Mouse (Mus musculus): Measurements from ENCODE around the gene Olfr707. TPM values are rescaled to one million over a fixed set of nuclear protein-coding genes. Genes with fewer than 3 reads are reported as not detected.
"Not testable (repeated sequence)": the region's sequence is repeated elsewhere in the genome, so short reads cannot be mapped to it uniquely, and the experiment has no call there.

Gene Olfr707
- not detected in 2 replicates for polyA plus RNA-seq (2015; fragmentation: Nextera tagmentation; extraction: Ambion mirVana)

GRCm38 (mm10) chr7:106901141-106901540 lies at the start of gene Olfr707:
Olfr707 (minus strand) TSS chr7:106901241.
- DNase-seq (ENCODE audit: low spot score) = not testable (repeated sequence)

GRCm38 (mm10) chr7:106948212-106948611 lies 47.2 kb upstream of the Olfr707 start, which contains the start of gene Olfr710:
Olfr710 (minus strand) TSS chr7:106948312.
- no peak for DNase-seq (ENCODE audit: low spot score)

GRCm38 (mm10) chr7:106932119-106932518 lies 31.1 kb upstream of the Olfr707 start, which contains the start of gene Olfr709-ps1:
Olfr709-ps1 (minus strand) TSS chr7:106932219.
- no peak for DNase-seq (ENCODE audit: low spot score)

- not testable (repeated sequence) for DNase-seq (ENCODE audit: low spot score)
Observed at GRCm38 (mm10) chr7:106920961-106921360, 19.9 kb upstream of the Olfr707 start.

GRCm38 (mm10) chr7:106907676-106908075 lies 6.6 kb upstream of the Olfr707 start, which contains the start of gene Olfr1532-ps1:
Olfr1532-ps1 (plus strand) TSS chr7:106908001.
- no peak for DNase-seq (ENCODE audit: low spot score)

GRCm38 (mm10) chr7:106888062-106888461 lies 13.0 kb downstream of the Olfr707 start, which contains the start of gene Olfr706:
Olfr706 (minus strand) TSS chr7:106888162.
- no peak for DNase-seq (ENCODE audit: low spot score)

GRCm38 (mm10) chr7:106876791-106877190 lies 24.2 kb downstream of the Olfr707 start, which contains the start of gene Olfr705:
Olfr705 (minus strand) TSS chr7:106876891.
- no peak for DNase-seq (ENCODE audit: low spot score)

GRCm38 (mm10) chr7:106862885-106863284 lies 38.2 kb downstream of the Olfr707 start, which contains the start of gene Olfr704:
Olfr704 (plus strand) TSS chr7:106863185.
- DNase-seq (ENCODE audit: low spot score) = no peak

- no peak for DNase-seq (ENCODE audit: low spot score)
Observed at GRCm38 (mm10) chr7:106843060-106843459, 58.0 kb downstream of the Olfr707 start, which contains the start of gene Olfr703. Olfr703 (plus strand) TSS chr7:106843360.

Other genes with a start within 250 kb of the Olfr707 start
- gene Olfr693, start 220.7 kb downstream of the Olfr707 start, polyA plus RNA-seq (2015; fragmentation: Nextera tagmentation; extraction: Ambion mirVana) = not detected in 2 replicates
- gene Olfr694, start 209.4 kb downstream of the Olfr707 start, polyA plus RNA-seq (2015; fragmentation: Nextera tagmentation; extraction: Ambion mirVana) = not detected in 2 replicates
- gene Olfr695, start 184.8 kb downstream of the Olfr707 start, polyA plus RNA-seq (2015; fragmentation: Nextera tagmentation; extraction: Ambion mirVana) = not detected in 2 replicates
- gene Olfr697, start 158.8 kb downstream of the Olfr707 start, polyA plus RNA-seq (2015; fragmentation: Nextera tagmentation; extraction: Ambion mirVana) = not detected in 2 replicates
- not detected in 2 replicates for gene Olfr698, start 145.8 kb downstream of the Olfr707 start, polyA plus RNA-seq (2015; fragmentation: Nextera tagmentation; extraction: Ambion mirVana)
- gene Olfr699, start 108.0 kb downstream of the Olfr707 start, polyA plus RNA-seq (2015; fragmentation: Nextera tagmentation; extraction: Ambion mirVana) = not detected in 2 replicates
- not detected in 2 replicates for gene Olfr700, start 92.4 kb downstream of the Olfr707 start, polyA plus RNA-seq (2015; fragmentation: Nextera tagmentation; extraction: Ambion mirVana)
- not detected in 2 replicates for gene Olfr701, start 87.1 kb downstream of the Olfr707 start, polyA plus RNA-seq (2015; fragmentation: Nextera tagmentation; extraction: Ambion mirVana)
- gene Olfr702, start 67.3 kb downstream of the Olfr707 start, polyA plus RNA-seq (2015; fragmentation: Nextera tagmentation; extraction: Ambion mirVana) = not detected in 2 replicates
- not detected in 2 replicates for gene Olfr703, start 57.9 kb downstream of the Olfr707 start, polyA plus RNA-seq (2015; fragmentation: Nextera tagmentation; extraction: Ambion mirVana)
- gene Olfr704, start 38.1 kb downstream of the Olfr707 start, polyA plus RNA-seq (2015; fragmentation: Nextera tagmentation; extraction: Ambion mirVana) = not detected in 2 replicates
- gene Olfr705, start 24.4 kb downstream of the Olfr707 start, polyA plus RNA-seq (2015; fragmentation: Nextera tagmentation; extraction: Ambion mirVana) = not detected in 2 replicates
- not detected in 2 replicates for gene Olfr706, start 13.1 kb downstream of the Olfr707 start, polyA plus RNA-seq (2015; fragmentation: Nextera tagmentation; extraction: Ambion mirVana)
- gene Olfr1532-ps1, start 6.8 kb upstream of the Olfr707 start, polyA plus RNA-seq (2015; fragmentation: Nextera tagmentation; extraction: Ambion mirVana) = not detected in 2 replicates
- not detected in 2 replicates for gene Olfr709-ps1, start 31.0 kb upstream of the Olfr707 start, polyA plus RNA-seq (2015; fragmentation: Nextera tagmentation; extraction: Ambion mirVana)
- not detected in 2 replicates for gene Olfr710, start 47.1 kb upstream of the Olfr707 start, polyA plus RNA-seq (2015; fragmentation: Nextera tagmentation; extraction: Ambion mirVana)
- gene Olfr6, start 62.7 kb upstream of the Olfr707 start, polyA plus RNA-seq (2015; fragmentation: Nextera tagmentation; extraction: Ambion mirVana) = not detected in 2 replicates
- not detected in 2 replicates for gene Olfr711, start 74.2 kb upstream of the Olfr707 start, polyA plus RNA-seq (2015; fragmentation: Nextera tagmentation; extraction: Ambion mirVana)
- not detected in 2 replicates for gene Olfr2, start 104.8 kb upstream of the Olfr707 start, polyA plus RNA-seq (2015; fragmentation: Nextera tagmentation; extraction: Ambion mirVana)
- 0.03 TPM in 1 of 2 replicates, not detected in the other for gene Olfr713, start 129.9 kb upstream of the Olfr707 start, polyA plus RNA-seq (2015; fragmentation: Nextera tagmentation; extraction: Ambion mirVana)
- gene Olfr714, start 169.7 kb upstream of the Olfr707 start, polyA plus RNA-seq (2015; fragmentation: Nextera tagmentation; extraction: Ambion mirVana) = not detected in 2 replicates
- gene Olfr17, start 192.0 kb upstream of the Olfr707 start, polyA plus RNA-seq (2015; fragmentation: Nextera tagmentation; extraction: Ambion mirVana) = not detected in 2 replicates
- gene Olfr715b, start 209.1 kb upstream of the Olfr707 start, polyA plus RNA-seq (2015; fragmentation: Nextera tagmentation; extraction: Ambion mirVana) = not detected in 2 replicates
- not detected in 2 replicates for gene Olfr715, start 229.8 kb upstream of the Olfr707 start, polyA plus RNA-seq (2015; fragmentation: Nextera tagmentation; extraction: Ambion mirVana)
- gene Olfr716, start 237.1 kb upstream of the Olfr707 start, polyA plus RNA-seq (2015; fragmentation: Nextera tagmentation; extraction: Ambion mirVana) = not detected in 2 replicates